Mouse (Mus musculus): ENCODE results near the gene Dnmbp. TPM values are rescaled to one million over a fixed set of nuclear protein-coding genes. Genes with fewer than 3 reads are reported as not detected.

Dnmbp gene
- polyA plus RNA-seq, 1 experiment from 2014 or later: 19.2 TPM

- no peak for DNase-seq (ENCODE audit: low spot score)
- Histone ChIP-seq H3K4me3 (replicated peaks; ENCODE audit: low read depth, low read length) (no peak overlapping the region), H3K9ac (ENCODE audit: low read depth, low read length) (no peak overlapping the region), H3K9me3 (replicated peaks; ENCODE audit: low read length) (no peaks in the 10 kb centered on the region), H3K4me2 (ENCODE audit: low read length) (no peak overlapping the region), H3K4me1 (replicated peaks; ENCODE audit: insufficient read depth, low read length) (peaks cover 13% of the 10 kb centered on the region; the same call in 1 of the 2 replicates), H3K36me3 (ENCODE audit: insufficient read depth, low read length) (no peaks in the 10 kb centered on the region), H3K27ac (no peak overlapping the region), H3K27me3 (ENCODE audit: insufficient read depth, low read length) (no peaks in the 10 kb centered on the region)
- no peak for ATAC-seq (replicated peaks; ENCODE audit: low FRiP score, low read depth)
- 85% methylated on average over 3 of the region's 3 CpGs for WGBS
- TF ChIP-seq CTCF (IDR thresholded peaks at IDR 0.05; ENCODE audit: low read depth): no peak
Observed at GRCm38 (mm10) chr19:43918834-43919233, 21.2 kb downstream of the Dnmbp start.

DNA sequence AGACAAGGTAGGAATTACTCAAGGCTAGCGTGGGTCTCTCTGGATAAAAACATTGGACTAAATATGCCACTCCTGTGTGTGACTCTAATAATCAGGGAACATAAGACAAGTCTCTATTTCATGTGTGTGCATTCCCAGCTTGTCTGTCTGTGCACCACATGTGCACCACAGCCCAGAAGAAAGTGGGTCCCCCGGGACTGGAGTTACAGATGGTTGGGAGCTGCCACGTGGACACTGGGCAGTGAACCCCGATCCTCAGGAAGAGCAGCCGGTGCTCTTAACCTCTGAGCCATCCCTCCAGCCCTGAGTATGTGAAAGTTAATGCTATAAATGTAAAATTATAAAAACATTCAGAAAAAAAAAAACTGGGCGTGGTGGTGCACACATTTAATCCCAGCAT, 22.2 kb downstream of the Dnmbp start:
- peaks cover 13% of the 10 kb centered on the region; the same call in 1 of the 2 replicates for H3K4me1 ChIP-seq (replicated peaks; ENCODE audit: insufficient read depth, low read length)
- no peaks in the 10 kb centered on the region for H3K27me3 ChIP-seq (ENCODE audit: insufficient read depth, low read length)
- no peak overlapping the region for H3K9ac ChIP-seq (ENCODE audit: low read depth, low read length)
- no peak overlapping the region for H3K4me3 ChIP-seq (replicated peaks; ENCODE audit: low read depth, low read length)
- no peak overlapping the region for H3K27ac ChIP-seq
- no peak for TF ChIP-seq CTCF (IDR thresholded peaks at IDR 0.05; ENCODE audit: low read depth)
- ATAC-seq (replicated peaks; ENCODE audit: low FRiP score, low read depth) (no peak), DNase-seq (ENCODE audit: low spot score) (no peak)
- WGBS: 87% methylated on average over 6 of the region's 6 CpGs
- H3K9me3 ChIP-seq (replicated peaks; ENCODE audit: low read length): no peaks in the 10 kb centered on the region
- no peaks in the 10 kb centered on the region for H3K36me3 ChIP-seq (ENCODE audit: insufficient read depth, low read length)
- H3K4me2 ChIP-seq (ENCODE audit: low read length): no peak overlapping the region

- H3K27ac ChIP-seq: no peak overlapping the region
- H3K4me1 ChIP-seq (replicated peaks; ENCODE audit: insufficient read depth, low read length): peaks cover 13% of the 10 kb centered on the region; the same call in 1 of the 2 replicates
- 78% methylated on average over 2 of the region's 2 CpGs for WGBS
- no peak overlapping the region for H3K4me3 ChIP-seq (replicated peaks; ENCODE audit: low read depth, low read length)
- no peaks in the 10 kb centered on the region for H3K36me3 ChIP-seq (ENCODE audit: insufficient read depth, low read length)
- TF ChIP-seq CTCF (IDR thresholded peaks at IDR 0.05; ENCODE audit: low read depth): no peak
- DNase-seq (ENCODE audit: low spot score) (no peak), ATAC-seq (replicated peaks; ENCODE audit: low FRiP score, low read depth) (no peak)
- H3K27me3 ChIP-seq (ENCODE audit: insufficient read depth, low read length): no peaks in the 10 kb centered on the region
- no peaks in the 10 kb centered on the region for H3K9me3 ChIP-seq (replicated peaks; ENCODE audit: low read length)
- no peak overlapping the region for H3K9ac ChIP-seq (ENCODE audit: low read depth, low read length)
- no peak overlapping the region for H3K4me2 ChIP-seq (ENCODE audit: low read length)
Observed at GRCm38 (mm10) chr19:43917406-43917691, 22.6 kb downstream of the Dnmbp start.

DNA sequence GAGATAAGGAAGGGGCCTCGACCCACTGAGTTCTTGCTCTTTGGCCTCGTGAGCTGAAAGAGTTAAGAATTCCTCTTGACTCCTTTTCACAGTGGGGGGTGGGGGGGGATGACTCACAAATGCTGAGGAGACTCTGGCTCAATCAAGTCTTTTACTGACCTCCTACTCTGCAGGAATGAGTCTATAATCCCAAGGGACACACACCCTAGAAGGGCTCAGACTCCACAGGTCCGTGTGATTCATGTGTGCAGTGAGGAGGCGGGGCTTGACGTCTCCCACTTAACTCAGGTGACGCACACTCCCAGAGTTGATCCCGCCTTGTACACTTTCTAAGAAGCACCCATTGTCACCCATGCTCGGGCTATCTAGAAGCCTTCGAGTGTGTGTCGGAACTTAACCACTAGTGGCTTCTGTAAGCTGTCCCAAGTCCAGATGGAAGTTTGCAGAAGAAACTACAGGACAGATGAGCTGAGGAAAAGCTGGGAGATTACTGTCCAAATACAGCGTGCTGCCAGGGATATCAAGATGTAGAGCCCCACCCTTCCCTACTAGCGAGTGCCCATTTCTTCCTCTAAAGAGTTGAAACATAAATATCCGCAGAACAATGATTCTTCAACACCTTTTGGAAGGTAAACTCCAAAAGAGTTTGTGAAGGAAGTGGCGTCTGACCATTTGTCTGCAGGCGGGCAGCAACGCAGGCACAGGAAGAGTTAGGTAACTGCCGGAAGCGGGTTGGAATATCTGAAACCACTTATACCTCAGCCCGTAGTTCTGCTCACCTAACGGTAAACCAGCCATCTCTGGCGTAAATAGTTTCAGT, 23.2 kb downstream of the Dnmbp start:
- Histone ChIP-seq H3K36me3 (ENCODE audit: insufficient read depth, low read length) (no peaks in the 10 kb centered on the region), H3K4me3 (replicated peaks; ENCODE audit: low read depth, low read length) (no peak overlapping the region), H3K9ac (ENCODE audit: low read depth, low read length) (no peak overlapping the region), H3K4me1 (replicated peaks; ENCODE audit: insufficient read depth, low read length) (peaks cover 13% of the 10 kb centered on the region; the same call in 1 of the 2 replicates), H3K9me3 (replicated peaks; ENCODE audit: low read length) (no peaks in the 10 kb centered on the region), H3K4me2 (ENCODE audit: low read length) (no peak overlapping the region), H3K27me3 (ENCODE audit: insufficient read depth, low read length) (no peaks in the 10 kb centered on the region), H3K27ac (no peak overlapping the region)
- 58% methylated on average over 21 of the region's 21 CpGs for WGBS
- ATAC-seq (replicated peaks; ENCODE audit: low FRiP score, low read depth) (peak; percentile 75), DNase-seq (ENCODE audit: low spot score) (no peak)
- TF ChIP-seq CTCF (IDR thresholded peaks at IDR 0.05; ENCODE audit: low read depth): no peak

DNA sequence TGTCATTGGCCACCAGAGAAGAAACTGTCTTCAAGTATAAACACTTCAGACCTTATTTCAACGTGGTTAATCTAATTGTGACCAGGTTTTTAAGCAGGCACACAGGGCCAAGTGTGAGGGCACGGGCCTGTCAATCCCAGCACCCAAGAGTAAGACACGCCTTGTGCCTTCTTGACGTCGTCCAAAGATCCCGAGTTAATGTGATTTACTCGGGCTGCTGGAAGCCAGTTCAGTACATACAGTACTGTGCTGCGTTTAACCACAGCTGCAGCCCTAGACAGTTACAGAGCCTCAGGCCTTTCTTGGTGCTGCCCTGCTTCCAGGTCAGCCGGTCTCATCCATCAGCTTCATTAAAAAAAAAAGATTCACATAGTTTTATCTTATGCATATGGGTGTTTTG, 24.6 kb downstream of the Dnmbp start:
- H3K9me3 ChIP-seq (replicated peaks; ENCODE audit: low read length): no peaks in the 10 kb centered on the region
- WGBS: 58% methylated on average over 9 of the region's 9 CpGs
- no peaks in the 10 kb centered on the region for H3K27me3 ChIP-seq (ENCODE audit: insufficient read depth, low read length)
- no peak overlapping the region for H3K4me2 ChIP-seq (ENCODE audit: low read length)
- no peak overlapping the region for H3K9ac ChIP-seq (ENCODE audit: low read depth, low read length)
- no peak overlapping the region for H3K4me3 ChIP-seq (replicated peaks; ENCODE audit: low read depth, low read length)
- H3K4me1 ChIP-seq (replicated peaks; ENCODE audit: insufficient read depth, low read length): peaks cover 10% of the 10 kb centered on the region; the same call in 1 of the 2 replicates
- ATAC-seq (replicated peaks; ENCODE audit: low FRiP score, low read depth) (no peak), DNase-seq (ENCODE audit: low spot score) (no peak)
- 0 out of 2 replicates have a peak, but pooled peaks cover 2% of the 10 kb centered on the region for H3K36me3 ChIP-seq (ENCODE audit: insufficient read depth, low read length)
- H3K27ac ChIP-seq: no peak overlapping the region
- TF ChIP-seq CTCF (IDR thresholded peaks at IDR 0.05; ENCODE audit: low read depth): no peak

- Histone ChIP-seq H3K27ac (no peak overlapping the region), H3K36me3 (ENCODE audit: insufficient read depth, low read length) (0 out of 2 replicates have a peak, but pooled peaks cover 5% of the 10 kb centered on the region), H3K9ac (ENCODE audit: low read depth, low read length) (no peak overlapping the region), H3K4me1 (replicated peaks; ENCODE audit: insufficient read depth, low read length) (0 out of 2 replicates have a peak, but pooled peaks cover 7% of the 10 kb centered on the region), H3K9me3 (replicated peaks; ENCODE audit: low read length) (no peaks in the 10 kb centered on the region), H3K4me2 (ENCODE audit: low read length) (no peak overlapping the region), H3K27me3 (ENCODE audit: insufficient read depth, low read length) (no peaks in the 10 kb centered on the region), H3K4me3 (replicated peaks; ENCODE audit: low read depth, low read length) (no peak overlapping the region)
- WGBS: 82% methylated on average over 9 of the region's 9 CpGs
- ATAC-seq (replicated peaks; ENCODE audit: low FRiP score, low read depth) (no peak), DNase-seq (ENCODE audit: low spot score) (no peak)
- TF ChIP-seq CTCF (IDR thresholded peaks at IDR 0.05; ENCODE audit: low read depth): no peak
Observed at GRCm38 (mm10) chr19:43914986-43915385, 25.0 kb downstream of the Dnmbp start.
